Mouse (Mus musculus) E14TG2a.4 (cell line): ENCODE measurements around the gene Fmc1.

ENCODE experiments used
- CTCF ChIP-seq: conservative IDR thresholded peaks from 2 replicates; pipeline ENCODE4 v1.5.1; 2014; ENCODE audit warnings: low read length
- NANOG ChIP-seq: IDR thresholded peaks from 2 replicates; pipeline ENCODE4 v1.6.1; 2014; ENCODE audit warnings: borderline replicate concordance, low read length, mixed read lengths
- POU5F1 ChIP-seq: IDR thresholded peaks from 2 replicates; pipeline ENCODE4 v1.6.1; 2014; ENCODE audit warnings: low read length, borderline replicate concordance

DNA sequence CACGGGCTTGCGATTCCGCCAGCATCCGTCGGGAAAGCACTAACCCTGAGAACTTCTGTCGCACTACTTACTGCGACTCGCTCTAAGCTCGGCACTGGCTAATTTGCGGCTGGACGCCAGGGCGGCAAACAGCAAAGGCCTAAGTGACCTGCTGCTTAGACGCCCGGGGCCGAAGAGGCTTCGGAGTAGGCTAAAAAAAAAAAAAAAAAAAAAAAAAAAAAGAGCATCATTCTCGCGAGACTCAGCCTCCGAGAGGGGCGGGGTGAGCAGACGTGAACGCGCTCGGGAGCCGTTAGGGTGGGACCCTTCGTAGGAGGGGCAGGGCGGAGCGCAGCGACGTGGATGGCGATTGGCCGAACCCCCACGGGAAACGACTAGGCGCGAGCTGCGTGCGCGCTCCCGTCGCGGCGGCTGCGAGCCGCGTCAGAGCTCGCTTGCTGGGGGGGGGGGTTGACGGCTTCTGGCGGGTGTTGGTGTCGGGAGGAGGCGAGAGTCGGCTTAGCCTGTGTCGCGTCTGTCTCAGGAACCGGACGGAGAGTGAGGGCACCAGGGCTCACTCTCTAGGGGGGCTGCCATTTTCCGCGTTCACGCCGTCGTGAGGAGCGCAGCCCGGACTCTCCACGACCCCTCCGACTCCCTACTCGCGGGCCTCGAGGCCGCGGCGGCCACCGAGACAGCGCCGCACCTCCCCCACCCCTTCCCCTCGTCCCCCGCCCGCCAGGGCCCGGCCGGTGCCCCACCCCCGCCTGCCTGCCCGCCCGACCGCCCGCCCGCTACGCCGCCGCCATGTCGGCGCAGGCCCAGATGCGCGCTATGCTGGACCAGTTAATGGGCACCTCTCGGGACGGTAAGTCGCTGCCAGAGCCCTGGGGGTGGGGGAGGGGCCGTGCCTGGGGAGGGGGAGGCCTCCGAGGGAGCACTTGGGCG, 18.0 kb downstream of the Fmc1 start, which contains the start of gene Luc7l2:
- no peak for TF ChIP-seq CTCF
- TF ChIP-seq POU5F1 = no peak
- TF ChIP-seq NANOG = no peak
